Mouse (Mus musculus): ENCODE measurements around the gene Ntrk3. TPM values are rescaled to one million over a fixed set of nuclear protein-coding genes. Genes with fewer than 3 reads are reported as not detected.
A peak's percentile ranks its signal among the peaks of the same experiment; 100 is the strongest.

Ntrk3 gene
- polyA plus RNA-seq, 1 experiment from 2014 or later: 27.0 TPM

DNA sequence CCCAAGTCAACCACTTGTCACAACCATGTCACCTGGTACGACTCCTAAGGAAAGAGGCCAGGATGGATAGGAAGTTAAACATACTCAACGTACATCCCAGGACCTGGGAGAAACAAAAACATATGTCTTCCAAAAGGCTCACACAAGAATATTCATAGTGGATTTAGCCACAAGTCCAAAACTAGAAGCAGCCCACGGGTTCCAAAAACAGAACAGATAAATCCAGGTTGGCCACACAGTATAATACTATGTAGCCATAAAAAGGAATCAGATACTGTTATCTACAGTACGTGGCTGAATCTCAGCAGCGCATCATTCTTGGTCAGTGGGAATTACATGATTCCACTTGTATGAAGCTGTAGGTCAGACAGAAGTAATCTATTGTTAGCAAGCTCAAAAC, 179.3 kb downstream of the Ntrk3 start:
- Histone ChIP-seq H3K9me3 (ENCODE audit: control insufficient read depth, low read length) (no peaks in the 10 kb centered on the region), H3K4me2 (ENCODE audit: low read length) (no peak overlapping the region), H3K4me1 (ENCODE audit: control insufficient read depth, insufficient read depth, low read length) (no peaks in the 10 kb centered on the region), H3K27ac (replicated peaks; ENCODE audit: low read depth, low read length) (no peak overlapping the region), H3K4me3 (replicated peaks; ENCODE audit: low read depth, low read length) (no peak overlapping the region), H3K9ac (replicated peaks; ENCODE audit: low read length) (no peak overlapping the region), H3K27me3 (ENCODE audit: control insufficient read depth, insufficient read depth, low read length) (no peaks in the 10 kb centered on the region), H3K36me3 (ENCODE audit: control insufficient read depth, insufficient read depth, low read length) (no peaks in the 10 kb centered on the region)
- no peak for ATAC-seq (ENCODE audit: low FRiP score, low TSS enrichment)
- WGBS: 94% methylated on average over 5 of the region's 5 CpGs
- no peak for DNase-seq

DNA sequence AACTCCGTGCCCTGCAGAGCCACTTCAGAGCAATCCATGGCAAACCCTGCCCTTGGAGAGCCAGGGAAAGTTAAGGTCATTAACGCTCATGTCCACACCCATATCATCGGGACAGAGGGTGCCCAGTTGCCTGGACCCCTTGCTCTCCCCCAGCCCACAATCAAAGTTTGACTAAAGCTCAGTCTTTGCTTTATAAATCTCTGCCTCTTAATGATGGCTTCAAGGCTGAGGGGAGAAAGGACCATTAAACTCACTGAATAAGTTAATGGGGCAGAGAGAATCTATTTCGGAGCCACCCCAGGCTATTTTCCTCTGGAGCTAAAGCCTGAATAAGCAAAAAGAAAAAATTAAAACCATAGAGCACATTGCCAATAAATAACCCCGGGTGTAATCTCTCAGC, 182.3 kb downstream of the Ntrk3 start:
- H3K27ac ChIP-seq (replicated peaks; ENCODE audit: low read depth, low read length): no peak overlapping the region
- no peaks in the 10 kb centered on the region for H3K36me3 ChIP-seq (ENCODE audit: control insufficient read depth, insufficient read depth, low read length)
- no peak overlapping the region for H3K4me3 ChIP-seq (replicated peaks; ENCODE audit: low read depth, low read length)
- 90% methylated on average over 5 of the region's 5 CpGs for WGBS
- no peaks in the 10 kb centered on the region for H3K9me3 ChIP-seq (ENCODE audit: control insufficient read depth, low read length)
- H3K4me2 ChIP-seq (ENCODE audit: low read length): no peak overlapping the region
- DNase-seq (no peak), ATAC-seq (ENCODE audit: low FRiP score, low TSS enrichment) (no peak)
- no peaks in the 10 kb centered on the region for H3K4me1 ChIP-seq (ENCODE audit: control insufficient read depth, insufficient read depth, low read length)
- H3K9ac ChIP-seq (replicated peaks; ENCODE audit: low read length): no peak overlapping the region
- no peaks in the 10 kb centered on the region for H3K27me3 ChIP-seq (ENCODE audit: control insufficient read depth, insufficient read depth, low read length)

DNA sequence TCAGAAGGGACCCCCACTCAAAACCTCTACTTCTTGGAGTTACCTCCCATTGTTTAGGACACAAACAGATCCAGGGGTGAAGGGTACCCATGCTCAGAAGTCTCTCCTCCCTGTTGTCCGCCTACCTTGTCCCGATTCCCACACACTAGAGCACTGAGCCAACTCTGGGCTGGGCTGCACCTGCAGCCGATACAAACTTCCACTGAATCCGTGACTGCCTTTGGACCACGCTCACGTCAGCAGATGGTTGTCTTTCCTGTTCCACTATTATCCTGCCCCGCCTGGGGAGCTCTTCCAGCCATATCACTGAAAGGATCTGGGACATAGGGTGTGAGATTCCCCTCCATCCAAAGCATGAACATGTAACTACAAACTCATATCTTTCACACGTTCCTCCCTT, 188.4 kb downstream of the Ntrk3 start:
- H3K27ac ChIP-seq (replicated peaks; ENCODE audit: low read depth, low read length): no peak overlapping the region

DNA sequence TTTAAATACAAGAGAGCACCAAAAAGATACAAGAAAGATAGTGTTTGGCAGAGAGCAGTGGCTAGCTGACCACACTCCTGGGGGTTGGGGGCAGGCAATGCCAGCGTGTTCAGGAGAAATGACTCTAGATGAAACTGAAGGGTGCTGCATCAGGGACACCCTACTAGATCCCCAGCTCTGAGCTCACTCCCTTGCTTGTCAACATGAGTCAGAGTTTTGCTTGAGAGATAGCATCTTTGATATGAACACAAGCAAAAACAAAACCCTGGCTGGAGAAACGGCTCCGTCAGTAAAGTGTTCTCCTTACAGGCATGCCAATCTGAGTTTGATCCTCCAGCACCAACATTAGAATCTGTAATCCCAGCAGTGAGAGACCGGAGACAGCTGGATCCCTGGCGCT, 189.1 kb downstream of the Ntrk3 start:
- ATAC-seq (ENCODE audit: low FRiP score, low TSS enrichment): no peak
- WGBS: 92% methylated on average over 5 of the region's 5 CpGs
- no peaks in the 10 kb centered on the region for H3K27me3 ChIP-seq (ENCODE audit: control insufficient read depth, insufficient read depth, low read length)

More for the DNA sequence above, 188.4 kb downstream of the Ntrk3 start:
- Histone ChIP-seq H3K9ac (replicated peaks; ENCODE audit: low read length) (no peak overlapping the region), H3K9me3 (ENCODE audit: control insufficient read depth, low read length) (peaks cover 5% of the 10 kb centered on the region; the same call in 1 of the 2 replicates), H3K36me3 (ENCODE audit: control insufficient read depth, insufficient read depth, low read length) (no peaks in the 10 kb centered on the region), H3K4me1 (ENCODE audit: control insufficient read depth, insufficient read depth, low read length) (0 out of 2 replicates have a peak, but pooled peaks cover 6% of the 10 kb centered on the region), H3K4me3 (replicated peaks; ENCODE audit: low read depth, low read length) (no peak overlapping the region), H3K4me2 (ENCODE audit: low read length) (no peak overlapping the region), H3K27me3 (ENCODE audit: control insufficient read depth, insufficient read depth, low read length) (no peaks in the 10 kb centered on the region)
- DNase-seq: no peak
- ATAC-seq (ENCODE audit: low FRiP score, low TSS enrichment): no peak
- 95% methylated on average over 8 of the region's 8 CpGs for WGBS

DNA sequence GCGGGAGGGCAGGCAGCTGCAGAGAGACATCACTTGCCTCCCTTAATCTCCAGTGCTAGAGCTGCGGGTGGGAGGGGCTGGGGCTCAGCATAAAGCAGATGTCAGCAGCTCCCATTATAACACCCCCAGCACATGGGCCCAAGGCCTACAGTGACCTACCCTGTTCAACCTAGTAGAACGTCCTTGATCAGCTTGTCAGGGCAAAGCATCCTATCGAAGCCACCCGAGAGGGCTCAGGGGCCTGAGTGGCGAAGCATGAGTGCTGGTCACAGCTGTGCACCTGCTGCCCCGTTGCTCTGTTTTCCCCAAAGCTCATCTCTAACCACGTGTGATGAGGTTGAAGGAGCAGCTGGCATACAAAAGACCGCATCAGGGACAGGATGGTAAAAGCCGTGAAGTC, 191.3 kb downstream of the Ntrk3 start:
- DNase-seq (peak; percentile 27), ATAC-seq (ENCODE audit: low FRiP score, low TSS enrichment) (peak; percentile 43)
- Histone ChIP-seq H3K4me2 (ENCODE audit: low read length) (no peak overlapping the region), H3K4me1 (ENCODE audit: control insufficient read depth, insufficient read depth, low read length) (peaks cover 10% of the 10 kb centered on the region; the same call in 1 of the 2 replicates), H3K9me3 (ENCODE audit: control insufficient read depth, low read length) (peaks cover 5% of the 10 kb centered on the region; the same call in 1 of the 2 replicates), H3K27me3 (ENCODE audit: control insufficient read depth, insufficient read depth, low read length) (no peaks in the 10 kb centered on the region), H3K4me3 (replicated peaks; ENCODE audit: low read depth, low read length) (no peak overlapping the region), H3K9ac (replicated peaks; ENCODE audit: low read length) (no peak overlapping the region), H3K27ac (replicated peaks; ENCODE audit: low read depth, low read length) (no peak overlapping the region), H3K36me3 (ENCODE audit: control insufficient read depth, insufficient read depth, low read length) (no peaks in the 10 kb centered on the region)
- WGBS: 32% methylated on average over 10 of the region's 10 CpGs

More for the DNA sequence above, 189.1 kb downstream of the Ntrk3 start:
- no peak overlapping the region for H3K9ac ChIP-seq (replicated peaks; ENCODE audit: low read length)
- H3K9me3 ChIP-seq (ENCODE audit: control insufficient read depth, low read length): peaks cover 5% of the 10 kb centered on the region; the same call in 1 of the 2 replicates
- 0 out of 2 replicates have a peak, but pooled peaks cover 6% of the 10 kb centered on the region for H3K4me1 ChIP-seq (ENCODE audit: control insufficient read depth, insufficient read depth, low read length)
- no peak overlapping the region for H3K4me2 ChIP-seq (ENCODE audit: low read length)
- H3K4me3 ChIP-seq (replicated peaks; ENCODE audit: low read depth, low read length): no peak overlapping the region
- no peaks in the 10 kb centered on the region for H3K36me3 ChIP-seq (ENCODE audit: control insufficient read depth, insufficient read depth, low read length)
- H3K27ac ChIP-seq (replicated peaks; ENCODE audit: low read depth, low read length): no peak overlapping the region
- DNase-seq: no peak

DNA sequence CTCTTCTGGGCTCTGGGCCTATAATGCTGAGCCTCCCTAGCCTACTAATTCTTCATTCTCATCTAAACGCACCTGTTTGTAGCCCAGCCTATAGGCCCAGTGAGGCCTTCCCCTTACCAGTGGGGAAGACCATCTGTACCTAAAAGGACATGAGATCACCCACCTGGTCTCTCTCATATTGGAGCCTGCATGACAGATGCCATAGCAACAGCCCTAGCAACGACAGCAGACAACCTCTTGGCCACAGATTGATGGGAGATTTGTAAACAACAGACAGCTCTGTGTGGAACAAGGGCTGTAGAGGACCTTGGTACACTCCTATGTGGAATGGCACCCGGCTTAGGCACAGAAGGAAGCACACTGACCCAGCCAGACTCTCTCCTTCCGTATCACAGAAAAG, 195.3 kb downstream of the Ntrk3 start:
- Histone ChIP-seq H3K9me3 (ENCODE audit: control insufficient read depth, low read length) (peaks cover 5% of the 10 kb centered on the region; the same call in 1 of the 2 replicates), H3K36me3 (ENCODE audit: control insufficient read depth, insufficient read depth, low read length) (no peaks in the 10 kb centered on the region), H3K27ac (replicated peaks; ENCODE audit: low read depth, low read length) (no peak overlapping the region), H3K4me1 (ENCODE audit: control insufficient read depth, insufficient read depth, low read length) (peaks cover 10% of the 10 kb centered on the region; the same call in 1 of the 2 replicates), H3K4me2 (ENCODE audit: low read length) (no peak overlapping the region), H3K27me3 (ENCODE audit: control insufficient read depth, insufficient read depth, low read length) (no peaks in the 10 kb centered on the region), H3K9ac (replicated peaks; ENCODE audit: low read length) (no peak overlapping the region), H3K4me3 (replicated peaks; ENCODE audit: low read depth, low read length) (no peak overlapping the region)
- WGBS: 79% methylated on average over 4 of the region's 4 CpGs
- ATAC-seq (ENCODE audit: low FRiP score, low TSS enrichment) (no peak; the same call in 1 of the 2 replicates), DNase-seq (no peak)

DNA sequence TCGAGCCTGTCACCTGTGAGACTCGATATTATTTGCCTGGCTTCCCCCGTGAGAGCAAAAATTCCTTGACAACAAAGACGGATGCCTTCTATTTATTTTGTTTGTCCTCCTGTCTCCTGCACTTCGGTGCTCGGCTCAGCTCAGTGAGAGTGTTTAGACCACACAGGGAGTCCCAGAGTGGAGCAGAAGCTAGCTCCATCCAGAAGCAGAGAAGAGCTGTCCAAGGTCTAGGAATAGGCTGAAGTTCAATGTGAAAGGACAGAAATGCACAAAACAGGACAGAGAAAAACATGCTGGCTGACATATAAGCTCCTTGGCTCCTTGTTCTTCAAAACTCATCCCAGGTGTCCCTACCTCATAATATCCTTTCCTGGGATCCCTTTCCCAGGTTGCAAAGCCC, 207.5 kb downstream of the Ntrk3 start:
- Histone ChIP-seq H3K4me1 (ENCODE audit: control insufficient read depth, insufficient read depth, low read length) (peaks cover 4% of the 10 kb centered on the region; the same call in 1 of the 2 replicates), H3K27me3 (ENCODE audit: control insufficient read depth, insufficient read depth, low read length) (no peaks in the 10 kb centered on the region), H3K36me3 (ENCODE audit: control insufficient read depth, insufficient read depth, low read length) (no peaks in the 10 kb centered on the region), H3K9ac (replicated peaks; ENCODE audit: low read length) (no peak overlapping the region), H3K4me2 (ENCODE audit: low read length) (no peak overlapping the region), H3K27ac (replicated peaks; ENCODE audit: low read depth, low read length) (no peak overlapping the region), H3K9me3 (ENCODE audit: control insufficient read depth, low read length) (no peaks in the 10 kb centered on the region), H3K4me3 (replicated peaks; ENCODE audit: low read depth, low read length) (no peak overlapping the region)
- WGBS: 38% methylated on average over 6 of the region's 6 CpGs
- ATAC-seq (ENCODE audit: low FRiP score, low TSS enrichment) (no peak), DNase-seq (no peak)

DNA sequence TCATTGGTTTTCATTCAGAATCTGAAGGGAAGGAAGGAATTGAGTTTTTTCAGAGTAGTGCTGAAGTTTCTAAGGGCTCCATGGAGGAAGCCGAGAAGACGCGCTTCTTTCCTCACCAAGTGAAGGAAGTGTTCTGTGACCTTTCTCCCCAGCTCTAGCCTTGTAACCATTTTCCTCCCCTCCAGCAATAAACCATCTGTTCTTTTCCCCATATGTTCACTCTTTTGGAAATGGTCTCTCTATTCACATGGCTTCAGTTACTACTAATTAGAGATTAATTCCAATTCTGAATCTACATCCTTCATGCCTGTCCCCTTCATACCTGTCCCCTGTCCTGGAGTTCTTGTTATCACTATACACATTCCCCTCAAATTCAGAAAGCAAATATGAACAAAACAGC, 209.8 kb downstream of the Ntrk3 start:
- H3K4me1 ChIP-seq (ENCODE audit: control insufficient read depth, insufficient read depth, low read length): peaks cover 4% of the 10 kb centered on the region; the same call in 1 of the 2 replicates
- no peak overlapping the region for H3K4me3 ChIP-seq (replicated peaks; ENCODE audit: low read depth, low read length)
- no peak overlapping the region for H3K4me2 ChIP-seq (ENCODE audit: low read length)
- no peaks in the 10 kb centered on the region for H3K36me3 ChIP-seq (ENCODE audit: control insufficient read depth, insufficient read depth, low read length)
- H3K9me3 ChIP-seq (ENCODE audit: control insufficient read depth, low read length): no peaks in the 10 kb centered on the region
- H3K9ac ChIP-seq (replicated peaks; ENCODE audit: low read length): no peak overlapping the region
- no peaks in the 10 kb centered on the region for H3K27me3 ChIP-seq (ENCODE audit: control insufficient read depth, insufficient read depth, low read length)
- ATAC-seq (ENCODE audit: low FRiP score, low TSS enrichment) (no peak), DNase-seq (no peak)
- 51% methylated on average over 3 of the region's 3 CpGs for WGBS
- H3K27ac ChIP-seq (replicated peaks; ENCODE audit: low read depth, low read length): no peak overlapping the region

DNA sequence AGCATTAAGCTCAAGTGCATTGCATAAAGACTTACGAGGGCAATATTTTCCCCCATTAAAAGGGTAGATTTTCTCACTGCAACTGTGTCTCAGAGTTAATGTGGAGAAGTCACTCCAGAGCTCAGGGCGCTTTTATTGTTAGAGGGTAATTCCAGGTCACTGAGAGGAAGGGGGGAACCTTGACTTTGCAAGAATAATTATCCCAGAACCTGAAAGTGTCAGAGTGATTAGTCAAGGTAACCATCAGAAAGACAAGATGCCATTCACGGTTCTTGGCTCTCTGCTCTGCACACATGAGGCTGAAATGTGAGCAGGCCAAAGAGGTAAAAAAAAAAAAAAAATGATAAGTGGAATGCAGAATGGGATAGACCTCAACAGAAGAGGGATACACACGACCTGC, 210.2 kb downstream of the Ntrk3 start:
- Histone ChIP-seq H3K27ac (replicated peaks; ENCODE audit: low read depth, low read length) (no peak overlapping the region), H3K9me3 (ENCODE audit: control insufficient read depth, low read length) (no peaks in the 10 kb centered on the region), H3K4me3 (replicated peaks; ENCODE audit: low read depth, low read length) (no peak overlapping the region), H3K4me2 (ENCODE audit: low read length) (no peak overlapping the region), H3K36me3 (ENCODE audit: control insufficient read depth, insufficient read depth, low read length) (no peaks in the 10 kb centered on the region), H3K27me3 (ENCODE audit: control insufficient read depth, insufficient read depth, low read length) (no peaks in the 10 kb centered on the region), H3K9ac (replicated peaks; ENCODE audit: low read length) (no peak overlapping the region), H3K4me1 (ENCODE audit: control insufficient read depth, insufficient read depth, low read length) (peaks cover 4% of the 10 kb centered on the region; the same call in 1 of the 2 replicates)
- ATAC-seq (ENCODE audit: low FRiP score, low TSS enrichment) (peak; percentile 27; the same call in 1 of the 2 replicates), DNase-seq (peak; percentile 34)
- WGBS: 19% methylated on average over 4 of the region's 4 CpGs

All from midbrain, embryonic 14.5 days (tissue).